Mouse (Mus musculus) G1E (cell line): ENCODE measurements around the gene Atg101. TPM values are rescaled to one million over a fixed set of nuclear protein-coding genes. Genes with fewer than 3 reads are reported as not detected.

Experiments used
- ATAC-seq: 2 replicates; pipeline ENCODE4 v1.8.0; 2016; ENCODE audit warnings: mild to moderate bottlenecking; ENCODE audit not compliant: insufficient number of reproducible peaks, poor library complexity, low FRiP score, severe bottlenecking; ENCODE audit errors: extremely low read depth
- DNase-seq: peaks from one replicate; pipeline ENCODE4 v3.0.0; 2012; ENCODE audit warnings: low spot score
- H3K27me3 ChIP-seq: 2 replicates; pipeline ENCODE4 v1.6.1; 2012; ENCODE audit warnings: mild to moderate bottlenecking, low read length, inconsistent platforms; ENCODE audit not compliant: insufficient read depth
- H3K36me3 ChIP-seq: replicated peaks from 2 replicates; pipeline ENCODE3; 2012; ENCODE audit warnings: mild to moderate bottlenecking, inconsistent platforms
- H3K4me1 ChIP-seq: 2 replicates; pipeline ENCODE4 v1.6.1; 2012; ENCODE audit warnings: low read depth, low read length, inconsistent platforms, mixed read lengths; ENCODE audit not compliant: insufficient read depth
- H3K4me3 ChIP-seq: 2 replicates; pipeline ENCODE4 v1.5.1; 2012; ENCODE audit warnings: low read depth, mild to moderate bottlenecking, inconsistent platforms, low read length, moderate library complexity, mixed read lengths
- H3K9me3 ChIP-seq: replicated peaks from 2 replicates; pipeline ENCODE4 v1.6.1; 2012; ENCODE audit warnings: inconsistent platforms
- CTCF ChIP-seq: IDR thresholded peaks from 2 replicates; pipeline ENCODE4 v1.5.1; 2012; ENCODE audit warnings: low read depth, low read length, inconsistent platforms, mixed read lengths
- GATA1 ChIP-seq: IDR thresholded peaks from 2 replicates; pipeline ENCODE4 v1.6.1; 2012; ENCODE audit warnings: borderline replicate concordance, low read length, inconsistent platforms, mixed read lengths
- GATA2 ChIP-seq: IDR thresholded peaks from 2 replicates; pipeline ENCODE4 v1.6.1; 2012; ENCODE audit warnings: low read depth, low read length, inconsistent platforms, borderline replicate concordance
- POLR2AphosphoS5 ChIP-seq: IDR thresholded peaks from 2 replicates; pipeline ENCODE4 v1.6.1; 2012; ENCODE audit warnings: low read depth, low read length, inconsistent platforms; ENCODE audit not compliant: insufficient replicate concordance
- TAL1 ChIP-seq: conservative IDR thresholded peaks from 2 replicates; pipeline ENCODE4 v1.6.1; 2012; ENCODE audit warnings: low read depth, low read length, inconsistent platforms, mixed read lengths
- polyA plus RNA-seq: library from polyadenylated mRNA; stranded (reverse); fragments of >175 nt; gene quantifications from 2 replicates; pipeline ENCODE4 v1.2.3, GENCODE M21; 2012
- total RNA-seq, 2 experiments: library from RNA; stranded (forward) in 1 of 2; stranded (reverse) in 1 of 2; fragments of 200-1000 nt in 1 of 2; fragments of >200 nt in 1 of 2; fragmentation: Nextera tagmentation in 1 of 2; gene quantifications; 2 replicates each; pipeline ENCODE4 v1.2.3; 2014 to 2017

The Atg101 gene
- total and polyA plus RNA-seq, 3 experiments, result 5.9 to 42.5 (median 34.6) TPM

GRCm38 (mm10) chr15:101331090-101331489 lies 47.0 kb downstream of the Atg101 start:
- Histone ChIP-seq H3K9me3 (peaks cover 64% of the 10 kb centered on the region), H3K4me1 (no peaks in the 10 kb centered on the region; the same call in 1 of the 2 replicates), H3K36me3 (no peaks in the 10 kb centered on the region), H3K27me3 (peaks cover 4% of the 10 kb centered on the region; the same call in 1 of the 2 replicates), H3K4me3 (no peak overlapping the region)
- DNase-seq, result no peak
- ATAC-seq, result no peak
- TF ChIP-seq GATA2 (no peak), GATA1 (no peak), TAL1 (no peak), CTCF (no peak), POLR2AphosphoS5 (no peak)

- TF ChIP-seq GATA2, result no peak
- TF ChIP-seq GATA1, result no peak
- TF ChIP-seq CTCF, result no peak
- TF ChIP-seq POLR2AphosphoS5, result no peak
- TF ChIP-seq TAL1, result no peak
- no peak overlapping the region for H3K4me3 ChIP-seq
- H3K9me3 ChIP-seq, result peaks cover 66% of the 10 kb centered on the region
- ATAC-seq, result no peak
- no peaks in the 10 kb centered on the region for H3K36me3 ChIP-seq
- no peak for DNase-seq
- H3K4me1 ChIP-seq, result no peaks in the 10 kb centered on the region; the same call in 1 of the 2 replicates
- H3K27me3 ChIP-seq, result peaks cover 4% of the 10 kb centered on the region; the same call in 1 of the 2 replicates
Observed at GRCm38 (mm10) chr15:101332370-101332769, 48.3 kb downstream of the Atg101 start.

GRCm38 (mm10) chr15:101333165-101333564 lies 49.1 kb downstream of the Atg101 start:
- no peaks in the 10 kb centered on the region for H3K4me1 ChIP-seq
- DNase-seq, result no peak
- no peak overlapping the region for H3K4me3 ChIP-seq
- no peak for ATAC-seq
- no peaks in the 10 kb centered on the region for H3K36me3 ChIP-seq
- TF ChIP-seq TAL1, result no peak
- TF ChIP-seq GATA1, result no peak
- no peak for TF ChIP-seq POLR2AphosphoS5
- TF ChIP-seq GATA2, result no peak
- TF ChIP-seq CTCF, result no peak
- H3K9me3 ChIP-seq, result peaks cover 65% of the 10 kb centered on the region
- peaks cover 4% of the 10 kb centered on the region; the same call in 1 of the 2 replicates for H3K27me3 ChIP-seq

GRCm38 (mm10) chr15:101333648-101334047 lies 49.6 kb downstream of the Atg101 start:
- Histone ChIP-seq H3K4me3 (no peak overlapping the region), H3K27me3 (peaks cover 4% of the 10 kb centered on the region; the same call in 1 of the 2 replicates), H3K9me3 (peaks cover 66% of the 10 kb centered on the region), H3K4me1 (no peaks in the 10 kb centered on the region), H3K36me3 (no peaks in the 10 kb centered on the region)
- no peak for ATAC-seq
- no peak for TF ChIP-seq POLR2AphosphoS5
- no peak for TF ChIP-seq GATA2
- no peak for TF ChIP-seq CTCF
- TF ChIP-seq TAL1, result no peak
- no peak for TF ChIP-seq GATA1
- no peak for DNase-seq

- Histone ChIP-seq H3K27me3 (peaks cover 4% of the 10 kb centered on the region; the same call in 1 of the 2 replicates), H3K9me3 (peaks cover 56% of the 10 kb centered on the region), H3K36me3 (no peaks in the 10 kb centered on the region), H3K4me1 (no peaks in the 10 kb centered on the region), H3K4me3 (no peak overlapping the region)
- ATAC-seq (no peak), DNase-seq (no peak)
- TF ChIP-seq POLR2AphosphoS5 (no peak), GATA1 (no peak), GATA2 (no peak), CTCF (no peak), TAL1 (no peak)
Observed at GRCm38 (mm10) chr15:101336474-101337174, 52.6 kb downstream of the Atg101 start.

GRCm38 (mm10) chr15:101338359-101338758 lies 54.3 kb downstream of the Atg101 start:
- Histone ChIP-seq H3K9me3 (peaks cover 47% of the 10 kb centered on the region), H3K36me3 (no peaks in the 10 kb centered on the region), H3K4me3 (no peak overlapping the region), H3K4me1 (no peaks in the 10 kb centered on the region), H3K27me3 (no peaks in the 10 kb centered on the region; the same call in 1 of the 2 replicates)
- DNase-seq (no peak), ATAC-seq (no peak)
- TF ChIP-seq TAL1 (no peak), POLR2AphosphoS5 (no peak), CTCF (no peak), GATA1 (no peak), GATA2 (no peak)
